Mouse (Mus musculus) adrenal gland, postnatal 4 days (tissue): Measurements from ENCODE around the gene Fam131b. TPM values are rescaled to one million over a fixed set of nuclear protein-coding genes. Genes with fewer than 3 reads are reported as not detected.
A peak's percentile ranks its signal among the peaks of the same experiment; 100 is the strongest.

Experiments
- DNase-seq, 2 experiments: peaks; one replicate each; pipeline ENCODE4 v3.0.0; 2021 to 2022; ENCODE audit warnings: low spot score in 2 of 2, mixed read lengths in 2 of 2
- total RNA-seq, 2 experiments: library from RNA; stranded (reverse); gene quantifications; 2 replicates each; pipeline ENCODE4 v1.2.3; 2021

The Fam131b gene
- total RNA-seq, 2 experiments from 2014 or later: 1.3 to 1.5 TPM

DNA sequence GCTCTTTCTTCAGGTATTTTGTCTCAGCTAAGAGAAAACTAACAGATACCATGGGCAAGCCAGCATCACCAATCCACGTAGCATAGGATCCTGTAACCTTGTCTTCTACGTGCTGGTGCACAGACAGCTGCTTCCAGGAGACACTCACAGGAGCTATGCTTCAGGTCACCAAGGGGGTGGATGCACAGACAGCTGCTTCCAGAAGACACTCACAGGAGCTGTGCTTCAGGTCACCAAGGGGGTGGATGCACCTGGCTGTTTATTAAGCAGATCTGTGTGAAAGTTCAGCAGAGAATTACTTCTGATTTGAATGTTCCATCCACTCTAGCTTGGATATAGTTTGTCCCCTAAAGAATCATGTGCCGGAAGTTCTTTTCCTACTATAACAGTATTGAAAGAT is 6.5 kb upstream of the Fam131b start:
- DNase-seq: no peak

DNA sequence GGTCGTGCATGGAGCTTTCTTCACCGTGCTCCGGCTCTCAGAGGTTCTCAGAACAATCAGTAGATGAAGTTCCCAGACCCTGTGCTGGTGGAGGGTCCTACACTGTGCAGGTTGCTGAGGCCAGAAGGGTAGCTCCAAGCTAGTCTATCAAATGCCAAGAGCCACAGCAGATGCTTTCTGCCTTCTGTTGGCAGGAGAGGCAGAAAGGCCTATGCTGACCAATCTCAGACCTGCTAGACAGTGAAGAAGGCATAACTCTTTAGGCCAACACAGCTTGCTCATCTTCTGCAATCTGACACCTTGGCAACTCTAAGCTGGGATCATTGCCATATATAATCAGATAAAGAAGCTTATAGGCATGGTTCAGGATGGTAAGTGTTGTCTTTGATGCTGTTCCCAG is 5.8 kb upstream of the Fam131b start:
- DNase-seq: no peak

DNA sequence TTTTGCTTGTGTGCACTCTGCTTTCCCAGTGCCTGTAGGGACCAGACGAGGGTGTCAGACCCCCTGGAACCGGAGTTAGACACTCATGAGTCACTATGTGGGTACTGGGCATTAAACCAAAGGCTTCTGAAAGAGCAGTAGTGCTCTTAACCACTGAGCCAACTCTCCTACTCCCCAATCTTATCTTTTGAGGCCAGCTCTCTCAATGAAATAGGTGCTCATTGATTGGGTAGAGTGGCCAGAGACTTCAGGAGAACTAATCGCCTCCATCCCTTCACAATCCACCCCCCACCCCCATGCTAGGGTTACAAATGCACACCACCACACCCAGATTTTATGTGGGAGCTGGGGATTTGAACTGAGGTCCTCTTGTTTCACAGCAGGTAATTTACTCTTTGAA is 4.3 kb upstream of the Fam131b start:
- no peak for DNase-seq

DNA sequence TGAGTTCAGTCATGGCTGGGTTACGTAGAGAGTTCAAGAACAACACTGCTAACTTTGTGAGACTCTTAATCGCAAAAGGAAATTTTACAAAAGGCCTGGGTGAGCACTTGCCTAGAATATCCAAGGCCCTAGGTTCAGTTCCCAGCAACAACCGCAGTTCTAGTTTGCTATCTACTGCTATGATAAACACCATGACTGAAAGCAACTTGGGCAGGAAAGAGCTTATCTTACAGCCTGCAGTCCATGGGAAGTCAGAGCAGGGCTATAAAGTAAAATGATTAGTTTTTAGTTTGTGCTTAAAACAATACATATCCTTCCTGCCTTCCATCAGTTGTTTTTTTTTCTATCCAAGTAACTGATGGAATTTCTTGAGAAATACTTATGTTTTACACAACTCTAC is 2.1 kb upstream of the Fam131b start:
- no peak for DNase-seq

DNA sequence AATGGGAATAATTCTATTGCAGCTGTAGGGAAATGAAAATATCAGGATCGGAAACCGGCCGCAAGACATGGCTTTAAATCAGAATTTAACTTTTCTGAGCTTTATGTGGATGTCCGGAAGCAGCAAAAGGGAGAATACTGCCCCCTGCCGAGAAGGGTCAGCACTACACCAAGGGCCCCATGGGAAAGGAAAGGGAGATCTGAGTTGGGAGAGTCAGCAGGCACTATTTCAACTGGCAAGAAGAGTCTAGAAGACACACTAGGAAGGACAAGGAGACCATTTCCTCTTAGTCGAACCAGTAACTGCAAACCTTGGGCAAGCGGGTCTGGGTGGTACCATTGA is 796 bp upstream of the Fam131b start:
- DNase-seq: peak in 1 of 2 experiments; percentile 47

DNA sequence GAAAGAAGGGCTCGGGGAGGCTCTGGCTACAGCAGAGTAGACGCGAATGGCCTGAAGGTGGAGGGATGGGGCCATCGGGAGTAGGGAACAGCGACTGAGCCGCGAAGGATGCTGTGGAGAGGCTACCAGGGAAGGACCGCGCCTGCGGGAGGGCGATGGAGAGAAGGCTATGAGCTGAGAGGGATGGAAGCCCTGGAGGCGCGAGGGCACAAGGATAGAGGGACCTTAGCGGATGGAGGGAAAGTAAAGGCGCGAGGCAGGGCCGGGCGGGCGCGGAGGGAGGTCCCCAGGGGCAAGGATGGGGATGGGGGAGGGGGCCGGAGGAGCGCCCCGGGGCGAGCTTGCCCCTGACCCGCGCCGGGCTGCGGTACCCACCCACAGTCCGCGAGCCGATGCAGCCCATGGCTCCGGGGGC is 369 bp downstream of the Fam131b start:
- no peak for DNase-seq

DNA sequence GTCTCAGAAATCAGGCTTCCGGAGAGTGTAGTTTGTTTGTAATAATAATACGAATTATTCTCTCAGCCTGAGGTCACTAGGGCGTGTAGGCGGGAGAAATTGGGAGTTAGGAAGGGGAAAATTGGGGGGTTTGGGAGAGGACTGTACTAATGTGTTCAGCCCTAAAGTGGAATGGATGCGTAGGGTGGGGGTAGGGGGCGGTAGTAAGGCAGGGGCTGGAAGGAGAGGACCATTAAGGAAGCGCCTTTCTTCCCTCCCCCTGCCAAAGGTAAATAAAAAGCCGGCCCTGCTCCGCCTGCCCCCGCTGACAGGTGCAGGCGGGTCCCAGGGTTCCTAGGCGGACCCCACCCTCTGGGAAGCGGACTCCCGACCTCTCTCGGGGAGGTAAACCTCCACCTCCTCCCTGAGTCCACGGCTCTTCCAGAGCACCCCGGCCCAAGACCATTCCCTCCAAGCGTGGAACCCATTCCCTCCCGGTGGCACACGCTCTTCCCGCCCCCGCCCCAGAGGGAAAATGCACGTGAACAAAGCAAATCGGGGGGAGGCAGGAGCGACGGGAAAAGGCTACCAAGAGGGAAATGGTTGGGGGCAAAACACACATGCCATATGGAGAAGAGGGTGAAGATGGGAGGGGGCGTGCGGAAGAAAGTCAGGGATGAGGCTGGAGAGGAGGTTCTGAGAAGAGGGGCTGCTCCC is 924 bp downstream of the Fam131b start:
- no peak for DNase-seq

DNA sequence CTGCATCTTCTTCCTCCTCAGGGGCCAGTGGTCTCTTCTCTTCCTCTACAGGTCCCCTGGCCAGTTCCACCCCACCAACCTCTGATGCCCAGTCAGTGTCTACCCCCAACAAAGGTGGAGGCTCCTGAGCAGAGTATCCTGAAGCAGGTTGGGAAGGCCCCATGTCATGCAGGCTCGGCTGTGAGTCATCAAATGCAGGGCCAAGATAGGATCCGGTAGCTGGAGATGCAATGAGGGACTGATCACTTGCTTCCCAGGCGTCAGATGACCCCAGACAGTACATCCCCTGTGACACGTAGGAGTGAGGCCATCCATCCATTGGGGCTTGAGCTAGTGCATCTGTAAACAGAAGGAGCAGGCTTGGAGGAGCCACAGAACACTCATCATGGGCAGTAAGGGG is 6.2 kb downstream of the Fam131b start:
- no peak for DNase-seq

DNA sequence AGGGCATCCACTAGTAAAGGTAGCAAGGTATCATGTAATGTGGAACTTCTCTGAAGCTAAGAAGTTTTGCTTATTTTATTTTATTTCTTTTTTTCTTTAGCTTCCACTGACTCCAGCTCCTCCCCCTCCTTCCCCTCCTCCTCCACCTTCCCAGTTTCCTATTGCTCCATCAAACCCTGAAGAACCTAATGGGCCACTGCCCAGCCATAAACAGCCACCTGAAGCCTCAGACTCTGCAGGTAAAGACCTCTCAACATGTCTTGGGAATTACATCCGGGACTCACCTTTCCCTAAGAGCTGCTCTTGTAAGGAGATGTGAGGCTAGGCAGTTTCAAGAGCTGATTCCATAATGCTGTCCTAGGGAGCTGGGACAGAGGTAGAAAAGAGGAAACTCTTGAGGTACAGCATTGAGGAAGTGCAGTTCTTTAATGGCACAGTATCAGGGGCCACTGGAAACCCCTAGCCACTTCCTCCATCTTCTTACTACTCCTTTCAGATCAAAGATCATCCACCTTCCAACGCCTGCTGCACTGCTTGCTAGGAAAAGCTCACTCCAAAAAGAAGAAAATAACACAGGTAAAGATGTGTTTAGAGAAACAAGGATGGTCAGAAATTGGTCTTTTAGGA is 13.9 kb downstream of the Fam131b start:
- no peak for DNase-seq

DNA sequence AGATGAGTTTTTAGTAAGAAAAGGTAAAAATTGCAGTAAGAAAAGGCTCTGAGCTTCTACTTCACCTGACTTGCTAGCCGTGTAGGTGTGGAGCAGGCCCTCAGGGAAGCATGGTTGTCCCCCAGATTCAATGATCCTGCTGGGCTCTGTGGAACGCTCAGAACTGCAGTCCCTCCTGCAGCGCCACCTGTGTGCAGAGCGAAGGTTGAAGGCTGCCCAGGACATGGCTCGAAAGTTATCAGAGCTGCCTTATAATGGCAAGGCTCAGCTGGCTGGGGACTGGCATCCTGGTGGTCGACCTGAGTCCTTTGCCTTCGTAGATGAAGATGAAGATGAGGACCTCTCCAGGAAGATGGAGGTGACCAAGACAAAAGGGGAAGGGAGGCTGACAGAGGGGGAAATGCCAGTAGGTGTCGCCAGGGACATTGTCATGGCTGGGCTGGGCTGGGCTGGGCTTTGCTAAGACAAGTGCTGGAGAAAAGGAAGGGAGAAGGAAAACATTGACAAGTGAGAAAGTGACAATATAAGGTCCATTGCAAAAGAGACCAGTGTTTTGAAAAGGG is 14.5 kb downstream of the Fam131b start:
- no peak for DNase-seq

DNA sequence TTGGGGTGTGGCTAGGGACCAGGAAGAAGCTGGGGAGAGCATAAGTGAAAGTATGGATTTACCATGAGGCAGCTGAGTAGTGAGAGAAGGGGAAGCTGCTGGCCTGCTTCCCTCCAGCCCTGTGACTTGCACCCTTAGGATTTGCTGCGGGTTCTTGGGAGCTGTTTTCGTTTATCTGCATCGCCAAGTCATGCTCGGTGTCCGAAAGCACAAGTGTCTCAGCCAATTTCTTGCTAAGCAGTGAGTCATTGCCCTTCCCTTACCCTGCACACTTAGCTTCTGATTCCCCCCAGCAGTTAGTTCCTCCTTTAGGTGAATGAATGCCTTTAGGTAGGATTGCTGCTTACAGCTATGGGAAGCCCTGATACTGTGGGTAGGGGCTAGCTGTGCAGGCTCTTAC is 25.1 kb downstream of the Fam131b start:
- DNase-seq: no peak

DNA sequence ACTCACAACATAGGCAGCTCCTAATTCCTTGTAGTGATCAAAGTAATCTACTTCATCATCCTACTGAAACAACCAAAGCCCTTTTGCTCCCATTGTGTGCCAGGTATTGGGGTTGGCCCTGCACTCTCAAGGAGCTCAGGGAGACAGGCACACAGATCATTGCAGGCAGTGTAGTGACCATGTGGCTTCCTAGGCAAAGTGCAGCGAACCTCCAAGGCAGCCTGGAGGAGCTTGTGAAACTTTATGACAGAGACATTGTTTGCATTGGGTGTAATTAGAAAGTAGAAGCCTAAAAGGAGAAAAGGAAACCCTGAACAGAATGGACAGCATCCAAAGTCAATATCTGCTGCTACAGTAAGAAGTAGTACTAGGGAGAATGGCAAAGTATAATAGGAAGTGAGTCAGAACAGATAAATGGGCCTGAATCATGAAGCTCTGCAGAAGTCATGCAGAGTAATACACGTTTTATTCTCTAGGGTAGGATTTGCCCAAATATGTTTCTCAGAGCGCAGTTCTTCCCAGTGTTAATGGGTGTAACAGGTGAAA is 28.8 kb downstream of the Fam131b start:
- no peak for DNase-seq

DNA sequence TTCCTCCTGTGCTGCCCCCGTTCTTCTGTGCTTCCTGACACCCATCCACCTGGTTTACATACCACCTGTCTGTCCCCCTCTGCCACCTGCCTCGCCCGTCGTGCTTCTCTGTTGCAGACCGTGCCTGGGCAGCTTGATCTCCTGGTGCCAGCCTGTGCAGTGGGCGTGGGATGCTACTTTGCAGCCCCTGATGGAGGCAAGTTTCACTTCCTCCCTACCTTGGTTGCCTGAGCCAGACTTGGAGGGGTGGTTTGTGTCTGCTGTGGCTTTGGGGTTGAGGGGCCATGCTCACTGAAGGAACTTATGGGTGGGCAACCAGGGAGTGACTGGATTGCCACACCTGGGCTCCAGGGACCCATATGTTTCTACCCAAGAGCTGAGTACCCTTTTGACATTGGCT is 31.1 kb downstream of the Fam131b start:
- DNase-seq: no peak

DNA sequence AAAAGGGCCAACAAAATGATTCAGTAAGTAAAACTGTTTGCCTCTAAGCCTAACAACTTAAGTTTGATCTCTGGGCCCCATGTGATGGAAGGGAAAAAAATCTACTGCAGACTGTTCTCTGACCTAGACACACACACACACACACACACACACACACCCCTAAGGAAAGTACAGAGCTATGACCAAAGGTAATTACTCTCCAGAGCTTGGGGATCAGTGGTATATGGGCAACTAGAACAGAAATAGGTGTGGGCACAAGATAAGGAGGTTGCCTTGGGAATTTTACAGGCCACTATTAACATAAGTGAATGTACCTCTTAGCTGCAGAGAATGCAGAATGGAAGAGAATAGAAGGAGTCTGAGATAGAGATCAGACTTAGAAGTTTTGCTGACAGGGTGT is 36.9 kb downstream of the Fam131b start:
- DNase-seq: no peak

DNA sequence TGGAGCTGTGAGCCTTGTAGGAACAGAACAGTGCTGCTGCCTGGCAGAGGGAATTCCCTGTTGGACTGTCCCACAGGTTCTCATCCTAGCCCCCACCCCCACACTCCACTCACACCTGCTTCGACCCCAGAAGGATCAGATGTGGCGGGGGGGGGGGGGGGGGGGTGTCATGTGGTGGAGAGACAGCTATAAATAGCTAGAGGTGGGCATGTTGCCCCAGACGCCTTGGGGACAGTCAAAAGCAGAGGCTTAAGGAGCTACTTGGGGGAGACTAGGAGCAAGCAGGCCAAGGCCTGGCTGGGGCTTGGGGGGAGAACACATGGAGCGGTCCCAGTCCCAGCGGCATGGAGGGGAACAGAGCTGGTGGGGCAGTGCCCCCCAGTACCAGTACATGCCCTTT is 38.0 kb downstream of the Fam131b start, which contains the start of gene Clcn1:
TSS of gene Clcn1 (plus strand) at position 238 of the 400 bp plus-strand sequence.
- DNase-seq: no peak

DNA sequence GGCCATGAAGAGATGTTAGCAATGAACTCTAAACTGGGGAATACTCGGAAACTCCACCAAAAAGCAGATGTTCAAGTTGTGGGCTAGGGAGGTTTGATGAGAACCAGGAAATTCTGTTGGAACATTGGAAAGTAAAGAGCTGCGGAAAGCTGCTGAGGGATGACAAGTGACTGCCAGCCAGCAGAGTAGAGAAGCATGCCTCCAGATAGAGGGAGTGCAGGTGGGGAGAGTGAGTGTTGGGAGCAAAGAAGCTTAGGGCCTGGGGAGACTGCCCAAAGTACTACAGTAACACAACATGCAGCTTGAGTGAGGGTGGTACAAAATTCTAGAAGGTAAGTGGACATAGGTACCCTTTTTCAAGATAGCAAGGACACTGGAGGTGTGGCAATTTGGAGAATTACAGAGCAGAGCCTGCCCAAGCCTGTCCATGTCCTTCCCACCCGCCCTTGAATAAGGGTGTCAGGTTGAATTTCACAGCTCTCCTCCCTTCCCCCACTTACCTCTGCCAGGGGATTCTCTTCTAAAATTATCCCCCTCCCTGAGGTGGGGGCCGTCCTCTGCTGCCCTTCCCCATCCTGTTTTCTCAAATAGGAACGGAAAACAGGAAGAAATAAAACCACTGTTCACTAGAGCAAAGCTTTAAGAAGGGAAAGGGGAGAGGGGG is 41.4 kb downstream of the Fam131b start:
- no peak for DNase-seq

DNA sequence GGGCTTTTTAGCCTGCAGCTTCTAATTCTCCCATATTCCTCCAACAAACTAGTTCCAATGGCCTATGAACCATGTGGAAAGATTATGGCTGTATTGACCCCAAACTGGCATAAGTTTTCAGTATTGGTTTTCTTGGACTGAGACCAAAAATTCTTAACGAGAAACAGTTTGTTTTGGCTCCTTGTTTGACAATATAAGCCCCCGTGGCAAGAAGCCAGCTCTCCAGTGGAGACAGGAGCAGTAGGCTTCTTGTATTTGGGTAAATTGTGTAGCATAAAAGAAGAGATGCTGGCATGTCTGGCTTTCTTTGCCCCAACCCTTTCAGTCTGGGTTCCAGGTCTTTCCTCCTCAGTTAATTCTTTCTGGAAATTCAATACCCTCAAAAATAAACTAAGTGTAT is 48.3 kb downstream of the Fam131b start:
- DNase-seq: no peak

DNA sequence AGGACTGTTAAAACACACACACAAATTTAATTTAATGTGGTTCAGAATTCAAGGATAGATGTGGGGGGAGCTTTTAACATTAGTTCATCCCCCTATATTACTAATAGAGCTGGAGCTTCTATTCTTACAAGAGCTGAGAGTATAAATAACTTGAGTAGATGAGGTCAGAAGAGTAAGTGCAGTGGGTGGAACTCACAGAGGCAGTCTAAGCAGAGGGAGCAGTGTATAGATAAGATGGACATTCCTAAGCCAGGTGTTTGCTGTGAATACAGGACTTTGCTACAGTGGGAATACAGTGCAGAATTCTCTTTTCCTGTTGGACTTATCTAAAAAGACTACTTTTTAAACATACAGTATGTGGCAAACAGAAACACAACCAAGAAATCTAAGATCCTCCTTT is 53.6 kb downstream of the Fam131b start:
- no peak for DNase-seq

DNA sequence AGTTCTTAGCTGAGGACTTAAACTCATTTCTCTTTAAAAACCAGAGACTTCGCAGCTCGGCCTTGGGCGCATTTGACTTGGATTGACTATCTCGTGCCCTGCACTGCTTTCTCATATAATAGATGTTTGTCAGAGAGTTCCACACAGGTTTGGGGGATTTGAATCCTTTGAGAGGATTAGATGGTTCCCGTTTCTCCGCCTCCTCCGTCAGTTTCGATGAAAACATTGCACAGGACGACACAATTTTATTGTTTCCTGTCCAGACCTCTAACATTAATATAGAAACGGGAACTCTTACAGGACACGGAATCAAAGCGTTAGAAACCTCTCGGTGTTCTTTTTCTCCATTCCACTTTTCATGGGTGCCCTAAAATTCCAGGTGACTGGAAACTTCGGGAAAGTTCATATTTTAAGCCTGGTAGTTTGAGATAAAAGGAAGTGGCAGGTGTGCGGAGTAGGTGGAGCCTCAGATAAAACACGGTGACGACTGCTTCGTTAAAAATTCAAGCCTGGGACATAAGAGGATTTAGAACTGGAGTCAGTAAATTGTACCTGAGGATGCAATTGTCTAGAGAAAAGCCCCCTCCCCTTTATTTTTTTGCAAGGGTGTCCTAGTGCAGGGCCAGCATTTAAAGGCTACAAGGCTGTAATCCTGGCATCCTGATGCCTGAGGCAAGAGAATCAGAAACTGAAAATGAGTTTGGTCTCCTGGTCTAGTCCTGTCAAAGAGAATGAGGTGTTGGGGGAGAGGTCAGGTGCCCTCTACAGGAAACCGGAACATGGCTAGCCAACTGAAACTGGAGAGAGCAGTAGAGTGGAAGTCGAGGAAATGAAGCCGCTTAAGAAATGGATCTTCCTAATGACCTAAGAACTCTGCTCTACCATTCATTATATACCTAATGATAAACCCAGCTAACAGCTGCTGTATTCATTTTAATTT is 58.8 kb downstream of the Fam131b start:
- no peak for DNase-seq
